Mouse (Mus musculus): ENCODE measurements around the gene Wdr13. TPM values are rescaled to one million over a fixed set of nuclear protein-coding genes. Genes with fewer than 3 reads are reported as not detected.

Wdr13 gene
- 47.8 and 51.7 TPM in 2 replicates for polyA plus RNA-seq (2015; fragmentation: Nextera tagmentation; extraction: Ambion mirVana)

DNA sequence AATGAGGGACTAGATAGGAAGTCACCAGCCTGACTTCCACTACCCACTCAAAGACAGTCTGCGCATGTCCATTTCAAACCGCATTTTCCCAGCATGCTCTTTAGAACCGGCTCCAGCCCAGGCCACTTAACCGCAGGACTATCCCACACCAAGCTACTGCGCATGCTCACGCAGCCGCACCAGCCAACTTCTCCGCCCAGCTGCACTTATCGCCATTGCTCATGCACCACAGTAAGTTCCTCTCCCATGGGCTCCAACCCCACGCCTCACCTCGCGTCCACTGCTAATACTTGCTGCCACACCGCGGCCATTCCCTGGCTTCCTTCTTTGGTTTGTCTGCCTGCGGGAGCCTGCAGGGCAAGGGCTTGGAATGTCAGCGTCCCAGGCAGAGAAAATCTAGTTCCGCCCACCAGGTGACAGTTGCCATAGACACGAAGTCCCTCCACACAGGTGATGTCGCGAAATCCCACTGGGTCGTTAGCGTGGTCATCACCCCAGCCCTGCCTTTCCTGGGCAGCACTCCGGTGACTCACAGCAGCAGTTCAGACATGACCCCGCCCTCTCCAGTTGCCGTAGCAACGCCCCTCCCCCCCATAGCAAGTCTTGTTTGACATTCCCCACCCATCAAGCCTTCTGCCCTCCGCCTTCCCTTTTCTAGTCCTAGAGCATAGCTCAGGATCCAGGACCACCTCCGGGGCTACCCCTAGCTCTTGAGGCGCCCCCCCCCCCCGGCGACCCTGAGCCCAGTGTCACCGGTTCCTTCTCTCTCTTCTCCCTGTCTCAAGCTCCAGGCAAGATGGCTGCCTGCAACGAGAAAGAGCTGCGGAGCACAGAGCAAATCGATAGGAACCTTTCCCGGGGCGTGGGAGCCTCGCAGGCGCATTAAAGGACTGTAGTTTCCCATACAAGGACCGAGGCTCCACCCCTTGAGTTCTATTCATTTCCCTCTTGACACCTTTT, at the start of gene Wdr13:
Gene Wdr13, minus strand, starts transcription at position 876 of the 960 bp plus-strand sequence.
- no peaks in the 10 kb centered on the region for H3K27me3 ChIP-seq
- peak within 1 kb of the TSS; percentile 58 for H3K4me3 ChIP-seq
- peak within 1 kb of the TSS; percentile 54 for H3K4me2 ChIP-seq
- peak within 1 kb of the TSS; percentile 96 for H3K27ac ChIP-seq (replicated peaks)
- peak within 1 kb of the TSS; percentile 73 for H3K9ac ChIP-seq
- peaks cover 6% of the 10 kb centered on the region for H3K4me1 ChIP-seq (replicated peaks)
- peak; percentile 91 for ATAC-seq (ENCODE audit: low read depth)
- H3K36me3 ChIP-seq: peaks cover 21% of the 10 kb centered on the region
- WGBS: 15% methylated on average over 39 of the region's 40 CpGs
- no peaks in the 10 kb centered on the region for H3K9me3 ChIP-seq

DNA sequence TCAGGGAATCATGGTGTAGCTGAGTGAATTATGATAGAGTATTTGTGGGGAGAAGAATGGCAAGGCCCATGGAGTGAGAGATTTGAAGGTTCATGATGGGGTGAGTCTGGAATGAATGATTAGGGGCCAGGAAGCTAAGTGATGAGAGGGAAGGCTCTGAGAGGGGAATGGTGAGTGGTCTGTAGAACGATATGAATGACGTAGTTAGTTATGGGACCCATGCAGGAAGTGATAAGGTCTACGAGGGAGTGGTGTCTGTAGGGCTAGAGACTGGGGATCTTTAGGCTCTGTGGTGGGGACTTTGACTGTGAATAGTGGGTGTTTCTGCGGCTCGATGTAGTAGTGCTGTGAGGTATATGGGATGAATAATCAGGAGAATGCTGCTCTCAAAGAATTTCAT, 47.0 kb upstream of the Wdr13 start:
- no peak overlapping the region for H3K4me3 ChIP-seq
- peaks cover 4% of the 10 kb centered on the region for H3K4me1 ChIP-seq (replicated peaks)
- no peak overlapping the region for H3K27ac ChIP-seq (replicated peaks)
- no peak for ATAC-seq (ENCODE audit: low read depth)
- WGBS: 92% methylated on average over 5 of the region's 5 CpGs
- no peak overlapping the region for H3K4me2 ChIP-seq
- no peaks in the 10 kb centered on the region for H3K36me3 ChIP-seq
- H3K27me3 ChIP-seq: no peaks in the 10 kb centered on the region
- H3K9me3 ChIP-seq: no peaks in the 10 kb centered on the region
- no peak overlapping the region for H3K9ac ChIP-seq

DNA sequence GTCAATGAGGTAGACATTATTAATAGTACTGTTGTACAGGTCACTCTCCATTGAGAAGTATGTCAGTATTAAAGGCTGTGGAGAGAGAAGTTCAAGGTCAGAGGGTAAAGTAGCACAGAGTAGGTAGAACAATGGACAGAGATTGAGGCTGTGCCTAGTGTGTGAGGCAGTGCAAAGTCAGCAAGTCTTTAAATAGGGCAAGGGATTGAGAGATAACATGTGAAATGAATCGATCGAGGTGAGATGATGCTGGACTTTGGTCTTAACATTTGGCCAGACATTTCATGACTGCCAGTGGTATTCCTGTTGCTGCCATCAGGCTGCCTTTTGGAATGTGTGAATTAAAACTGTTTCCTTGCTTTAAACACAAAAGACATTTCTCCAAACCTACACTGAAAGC, 46.2 kb upstream of the Wdr13 start:
- no peak overlapping the region for H3K4me2 ChIP-seq
- H3K36me3 ChIP-seq: no peaks in the 10 kb centered on the region
- H3K9me3 ChIP-seq: no peaks in the 10 kb centered on the region
- peaks cover 7% of the 10 kb centered on the region for H3K4me1 ChIP-seq (replicated peaks)
- ATAC-seq (ENCODE audit: low read depth): no peak
- no peak overlapping the region for H3K4me3 ChIP-seq
- no peak overlapping the region for H3K27ac ChIP-seq (replicated peaks)
- no peak overlapping the region for H3K9ac ChIP-seq
- no peaks in the 10 kb centered on the region for H3K27me3 ChIP-seq
- WGBS: 97% methylated on average over 2 of the region's 2 CpGs

DNA sequence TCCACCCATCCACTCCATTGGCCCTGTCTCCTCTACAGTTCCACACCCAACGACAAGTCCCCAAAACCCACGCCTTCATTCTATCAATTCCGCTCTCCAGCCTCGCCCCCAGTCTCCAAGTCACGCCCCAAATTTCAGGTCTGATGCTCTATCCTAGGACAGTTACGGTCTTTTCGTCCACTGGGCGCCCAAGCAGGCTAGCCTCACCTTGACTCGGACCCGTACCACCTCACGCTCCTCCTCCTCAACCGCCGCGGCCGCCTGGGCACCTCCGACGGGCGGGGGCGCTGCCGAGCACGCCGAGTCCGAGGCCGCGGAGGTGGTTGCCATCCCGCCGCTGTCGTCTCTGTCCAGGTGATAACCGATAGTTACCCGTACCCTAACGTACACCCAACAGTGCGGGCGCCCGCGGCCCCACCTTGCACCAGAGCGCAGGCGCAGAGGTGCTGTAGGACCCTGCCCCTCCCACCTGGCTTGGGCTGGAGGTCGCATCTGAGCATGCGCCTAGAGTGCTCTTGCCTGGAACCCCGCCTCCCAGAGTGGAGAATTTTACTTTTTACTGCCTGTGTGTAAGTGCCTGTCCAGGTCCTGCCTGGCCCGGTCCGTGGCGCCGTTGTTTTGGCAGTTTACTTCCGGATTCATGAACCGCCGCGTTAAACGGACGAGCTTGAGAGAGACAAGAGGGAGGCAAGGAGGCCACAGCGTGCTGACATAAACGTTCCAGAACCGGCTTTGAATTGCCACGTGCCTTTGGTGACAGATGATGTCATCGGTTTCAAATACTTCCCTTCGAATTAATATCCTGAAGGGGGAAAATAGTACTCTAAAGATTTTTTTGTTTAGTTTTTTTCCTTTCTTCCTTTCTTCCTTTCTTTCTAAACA, 43.1 kb upstream of the Wdr13 start, which contains the start of gene Tbc1d25:
Gene Tbc1d25, minus strand, starts transcription at position 678 of the 882 bp plus-strand sequence.
- H3K4me3 ChIP-seq: peak within 1 kb of the TSS; percentile 58
- WGBS: 18% methylated on average over 56 of the region's 56 CpGs
- H3K9me3 ChIP-seq: no peaks in the 10 kb centered on the region
- no peak within 1 kb of the TSS; the same call in 1 of the 2 replicates for H3K27ac ChIP-seq (replicated peaks)
- peak within 1 kb of the TSS; percentile 58 for H3K4me2 ChIP-seq
- H3K27me3 ChIP-seq: no peaks in the 10 kb centered on the region
- ATAC-seq (ENCODE audit: low read depth): peak; percentile 97
- peak within 1 kb of the TSS; percentile 70 for H3K9ac ChIP-seq
- peaks cover 5% of the 10 kb centered on the region; the same call in 1 of the 2 replicates for H3K36me3 ChIP-seq
- H3K4me1 ChIP-seq (replicated peaks): peaks cover 7% of the 10 kb centered on the region

DNA sequence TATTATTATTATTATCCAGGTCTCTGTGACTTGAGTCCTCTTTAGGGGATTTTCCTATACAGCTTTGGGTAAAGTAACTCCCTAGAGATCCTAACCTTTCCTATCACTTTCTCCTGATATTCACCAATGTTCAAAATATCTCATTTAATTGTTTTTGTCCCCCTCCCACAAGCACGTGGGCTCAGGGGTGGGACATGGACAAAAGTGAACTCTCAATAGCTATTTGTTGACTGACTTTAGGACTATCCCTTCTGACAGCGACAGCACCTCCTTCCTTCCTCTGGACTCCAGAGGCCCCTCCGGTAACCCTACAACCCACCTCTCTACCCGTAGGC, 42.4 kb upstream of the Wdr13 start:
- H3K4me1 ChIP-seq (replicated peaks): peaks cover 7% of the 10 kb centered on the region
- peaks cover 9% of the 10 kb centered on the region for H3K36me3 ChIP-seq
- H3K9me3 ChIP-seq: no peaks in the 10 kb centered on the region
- no peak for ATAC-seq (ENCODE audit: low read depth)
- H3K27me3 ChIP-seq: no peaks in the 10 kb centered on the region
- H3K4me2 ChIP-seq: peak overlapping the region; percentile 58
- WGBS: 18% methylated on average over 4 of the region's 4 CpGs
- H3K4me3 ChIP-seq: peak overlapping the region; percentile 58
- peak overlapping the region; percentile 70 for H3K9ac ChIP-seq
- H3K27ac ChIP-seq (replicated peaks): no peak overlapping the region

DNA sequence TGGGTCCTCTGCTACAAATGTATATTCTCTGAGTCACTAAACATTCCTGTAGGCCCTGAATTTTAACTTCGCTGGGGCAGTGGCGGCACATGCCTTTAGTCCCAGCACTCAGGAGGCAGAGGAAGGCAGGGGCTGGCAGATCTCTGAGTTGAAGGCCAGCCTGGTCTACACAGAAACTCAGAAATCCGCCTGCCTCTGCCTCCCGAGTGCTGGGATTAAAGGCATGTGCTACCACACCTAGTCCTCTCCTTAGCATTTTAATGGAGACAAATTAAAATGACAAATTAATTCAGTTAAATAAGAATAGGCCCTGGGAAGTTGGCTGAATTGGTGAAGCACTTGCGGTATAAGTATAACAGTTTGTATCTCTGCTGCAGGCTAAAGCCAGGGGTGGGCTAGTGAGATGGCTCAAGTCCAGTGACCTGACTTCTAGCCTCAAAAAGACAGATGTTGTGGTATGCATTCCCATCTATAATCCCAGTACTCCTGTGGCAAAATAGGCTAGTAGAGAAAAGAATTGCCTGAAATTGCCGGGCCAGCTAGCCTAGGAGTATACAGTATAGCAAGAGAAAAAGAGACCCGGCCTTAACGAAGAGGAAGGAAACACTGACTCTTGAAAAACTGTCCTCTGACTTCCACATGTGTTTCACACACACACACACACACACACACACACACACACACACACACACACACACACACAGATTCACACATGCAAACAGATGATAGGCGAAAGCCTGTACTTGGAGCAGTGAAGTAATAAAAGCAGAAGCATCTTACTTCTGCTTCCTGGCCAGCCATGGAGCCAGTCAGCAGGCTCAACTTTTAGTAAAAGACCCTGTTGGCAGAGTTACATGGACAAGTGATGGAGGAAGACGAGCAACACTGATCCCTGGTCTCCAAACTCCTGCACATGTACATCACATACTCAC, 35.3 kb upstream of the Wdr13 start:
- Histone ChIP-seq H3K4me3 (no peak overlapping the region), H3K27ac (replicated peaks) (no peak overlapping the region), H3K9ac (no peak overlapping the region), H3K36me3 (peaks cover 13% of the 10 kb centered on the region), H3K9me3 (no peaks in the 10 kb centered on the region), H3K27me3 (no peaks in the 10 kb centered on the region), H3K4me1 (replicated peaks) (no peaks in the 10 kb centered on the region), H3K4me2 (no peak overlapping the region)
- ATAC-seq (ENCODE audit: low read depth): no peak
- WGBS: 88% methylated on average over 8 of the region's 10 CpGs

DNA sequence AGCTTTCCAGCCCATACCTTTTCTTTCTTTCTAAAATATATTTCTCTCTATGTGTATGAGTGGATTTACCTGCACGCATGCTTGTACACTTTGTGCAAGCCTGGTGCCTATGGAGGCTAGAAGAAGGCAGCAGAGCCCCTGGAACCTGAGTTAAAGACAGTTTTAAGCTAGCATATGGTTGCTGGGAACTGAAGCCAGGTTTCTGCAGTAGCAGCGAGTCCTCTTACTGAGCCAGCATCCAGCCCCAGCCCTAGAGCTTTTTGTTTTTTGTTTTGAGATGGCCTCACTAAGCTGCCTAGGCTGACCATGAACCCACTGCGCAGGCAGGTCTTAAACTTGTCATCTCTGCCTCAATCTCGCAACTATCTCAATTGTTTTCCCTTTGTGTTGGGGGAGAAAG, 31.8 kb upstream of the Wdr13 start:
- WGBS: 92% methylated on average over 4 of the region's 4 CpGs
- H3K9me3 ChIP-seq: no peaks in the 10 kb centered on the region
- no peak overlapping the region for H3K4me2 ChIP-seq
- H3K27me3 ChIP-seq: no peaks in the 10 kb centered on the region
- no peak overlapping the region for H3K9ac ChIP-seq
- no peak overlapping the region for H3K27ac ChIP-seq (replicated peaks)
- no peak overlapping the region for H3K4me3 ChIP-seq
- no peaks in the 10 kb centered on the region for H3K4me1 ChIP-seq (replicated peaks)
- no peak for ATAC-seq (ENCODE audit: low read depth)
- 0 out of 2 replicates have a peak, but pooled peaks cover 3% of the 10 kb centered on the region for H3K36me3 ChIP-seq

DNA sequence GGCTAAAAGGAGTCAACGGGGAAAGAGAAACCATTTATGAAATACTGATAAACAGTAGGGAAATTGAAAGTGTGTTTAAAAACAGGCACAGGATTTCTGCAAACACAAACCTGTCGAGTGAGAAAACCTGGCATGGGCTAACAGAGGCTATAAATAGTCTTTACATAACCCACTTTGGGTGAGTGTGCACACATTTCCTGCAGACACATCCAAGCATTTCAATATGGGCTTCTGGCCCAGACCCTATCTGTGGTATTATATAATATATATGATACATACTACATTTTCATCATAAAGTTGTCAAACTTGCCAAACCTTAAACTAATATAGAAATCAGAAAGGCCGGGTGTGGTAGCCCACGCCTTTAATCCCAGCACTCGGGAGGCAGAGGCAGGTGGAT, 30.4 kb upstream of the Wdr13 start:
- 88% methylated on average over 5 of the region's 5 CpGs for WGBS
- H3K36me3 ChIP-seq: no peaks in the 10 kb centered on the region
- no peaks in the 10 kb centered on the region for H3K9me3 ChIP-seq
- no peak for ATAC-seq (ENCODE audit: low read depth)
- H3K4me3 ChIP-seq: no peak overlapping the region
- H3K27me3 ChIP-seq: no peaks in the 10 kb centered on the region
- no peaks in the 10 kb centered on the region for H3K4me1 ChIP-seq (replicated peaks)
- H3K9ac ChIP-seq: no peak overlapping the region
- H3K27ac ChIP-seq (replicated peaks): no peak overlapping the region
- H3K4me2 ChIP-seq: no peak overlapping the region

DNA sequence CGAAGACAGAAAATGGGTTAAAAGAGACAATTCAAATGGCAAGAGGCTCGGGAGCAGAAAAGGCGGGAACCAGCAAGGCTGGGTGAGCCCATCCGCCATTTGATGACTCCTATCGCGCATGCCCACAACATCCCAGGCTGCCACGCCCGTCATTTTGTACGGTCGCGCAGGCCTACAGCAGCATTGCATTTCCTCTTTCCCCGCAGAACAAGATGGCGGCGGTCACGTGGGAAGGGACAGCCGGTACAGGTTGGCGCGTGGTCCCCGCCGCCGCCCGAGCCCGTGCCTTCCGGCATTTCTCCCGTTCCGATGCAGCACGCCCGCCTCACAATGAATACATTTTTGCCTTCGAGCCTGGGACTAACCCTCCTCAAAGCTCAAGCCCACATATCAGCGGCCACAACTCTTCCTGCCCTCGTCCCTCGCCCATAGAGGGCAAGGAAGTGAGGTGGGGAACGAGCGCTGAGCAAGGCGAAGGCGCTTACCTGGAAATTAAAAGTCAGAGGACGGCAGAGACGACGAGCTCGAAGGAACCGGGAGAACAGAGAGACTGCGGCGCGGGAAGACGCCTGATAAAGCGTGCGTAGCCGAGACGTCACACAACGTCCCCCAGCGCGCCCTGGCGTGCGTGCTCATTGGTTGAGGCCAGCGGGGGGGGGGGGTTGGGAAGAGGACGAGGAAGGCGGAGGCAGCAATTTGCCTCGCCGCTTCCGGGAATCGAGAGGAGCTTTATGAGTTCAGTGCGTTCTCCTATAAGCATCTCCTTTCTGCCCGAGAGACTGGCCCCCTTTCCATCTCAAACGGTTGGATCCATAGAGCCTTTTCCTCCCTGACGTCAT, 12.7 kb upstream of the Wdr13 start, which contains the start of gene Rbm3:
Gene Rbm3, minus strand, starts transcription at position 728 of the 839 bp plus-strand sequence.
- 25% methylated on average over 65 of the region's 65 CpGs for WGBS
- H3K4me3 ChIP-seq: peak within 1 kb of the TSS; percentile 59
- peaks cover 9% of the 10 kb centered on the region for H3K4me1 ChIP-seq (replicated peaks)
- no peaks in the 10 kb centered on the region for H3K27me3 ChIP-seq
- peak within 1 kb of the TSS; percentile 96 for H3K27ac ChIP-seq (replicated peaks)
- peak within 1 kb of the TSS; percentile 74 for H3K4me2 ChIP-seq
- H3K9ac ChIP-seq: peak within 1 kb of the TSS; percentile 83
- peaks cover 30% of the 10 kb centered on the region for H3K36me3 ChIP-seq
- ATAC-seq (ENCODE audit: low read depth): peak; percentile 97
- H3K9me3 ChIP-seq: no peaks in the 10 kb centered on the region

DNA sequence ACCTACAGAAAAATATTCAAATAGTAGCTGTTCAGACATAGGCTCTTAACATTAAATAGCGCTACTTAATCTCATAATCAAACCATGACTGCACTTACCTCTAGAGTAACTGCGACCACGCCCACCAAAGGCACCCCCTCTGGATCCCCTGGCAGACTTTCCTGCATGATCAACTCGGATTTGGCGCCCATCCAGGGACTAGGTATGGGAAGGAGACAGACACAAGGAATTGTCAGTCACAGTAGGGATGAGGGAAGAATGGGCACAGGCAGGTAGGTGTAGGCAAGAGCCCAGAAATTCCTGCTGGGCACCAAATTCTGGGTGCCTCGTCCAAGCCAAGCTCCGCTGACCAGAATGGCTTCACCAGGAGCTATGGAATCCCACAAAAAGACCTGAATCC, 11.1 kb upstream of the Wdr13 start:
- peak overlapping the region; percentile 83; the same call in 1 of the 2 replicates for H3K9ac ChIP-seq
- no peaks in the 10 kb centered on the region for H3K27me3 ChIP-seq
- WGBS: 79% methylated on average over 7 of the region's 7 CpGs
- H3K27ac ChIP-seq (replicated peaks): no peak overlapping the region
- H3K4me1 ChIP-seq (replicated peaks): peaks cover 9% of the 10 kb centered on the region
- H3K4me3 ChIP-seq: peak overlapping the region; percentile 59
- H3K36me3 ChIP-seq: peaks cover 34% of the 10 kb centered on the region
- H3K9me3 ChIP-seq: no peaks in the 10 kb centered on the region
- H3K4me2 ChIP-seq: peak overlapping the region; percentile 74
- ATAC-seq (ENCODE audit: low read depth): no peak
